Mouse (Mus musculus) megakaryocyte, embryonic 14.5 days (primary cell): Measurements from ENCODE around the gene Fam69b. TPM values are rescaled to one million over a fixed set of nuclear protein-coding genes. Genes with fewer than 3 reads are reported as not detected.
"Not testable (repeated sequence)": the region's sequence is repeated elsewhere in the genome, so short reads cannot be mapped to it uniquely, and the experiment has no call there.

ENCODE experiments used
- H3K27me3 ChIP-seq: replicated peaks from 2 replicates; pipeline ENCODE3; 2012; ENCODE audit warnings: inconsistent platforms
- H3K36me3 ChIP-seq: replicated peaks from 2 replicates; pipeline ENCODE3; 2012; ENCODE audit warnings: low read length, inconsistent platforms, mixed read lengths
- H3K4me1 ChIP-seq: 2 replicates; pipeline ENCODE4 v1.6.1; 2012; ENCODE audit warnings: inconsistent platforms
- H3K4me3 ChIP-seq: replicated peaks from 2 replicates; pipeline ENCODE3; 2012; ENCODE audit warnings: moderate library complexity, mild to moderate bottlenecking, inconsistent platforms
- H3K9me3 ChIP-seq: 2 replicates; pipeline ENCODE4 v1.6.1; 2012; ENCODE audit warnings: inconsistent platforms
- FLI1 ChIP-seq: IDR thresholded peaks from 2 replicates; pipeline ENCODE4 v1.6.1; 2012; ENCODE audit warnings: low read length, inconsistent platforms, mixed read lengths
- GATA1 ChIP-seq: IDR thresholded peaks from 3 replicates; pipeline ENCODE4 v1.6.1; 2012; ENCODE audit warnings: mixed read lengths, low read length, inconsistent platforms, borderline replicate concordance
- polyA plus RNA-seq: library from polyadenylated mRNA; stranded (reverse); fragments of >175 nt; gene quantifications from 2 replicates; pipeline ENCODE4 v1.2.3, GENCODE M21; 2012; ENCODE audit warnings: low replicate concordance; ENCODE audit not compliant: insufficient read depth

Gene Fam69b
- polyA plus RNA-seq, 1 experiment, result 1.2 TPM

GRCm38 (mm10) chr2:26657426-26657825 lies 29.2 kb downstream of the Fam69b start:
- Histone ChIP-seq H3K4me3 (no peak overlapping the region), H3K36me3 (no peaks in the 10 kb centered on the region), H3K27me3 (peaks cover 3% of the 10 kb centered on the region), H3K9me3 (0 out of 2 replicates have a peak, but pooled peaks cover 9% of the 10 kb centered on the region), H3K4me1 (peaks cover 39% of the 10 kb centered on the region)
- TF ChIP-seq GATA1 (no peak), FLI1 (no peak)

- 0 out of 2 replicates have a peak, but pooled peaks cover 9% of the 10 kb centered on the region for H3K9me3 ChIP-seq
- peaks cover 3% of the 10 kb centered on the region for H3K27me3 ChIP-seq
- TF ChIP-seq GATA1 (no peak), FLI1 (no peak)
- H3K36me3 ChIP-seq, result no peaks in the 10 kb centered on the region
- peaks cover 24% of the 10 kb centered on the region for H3K4me1 ChIP-seq
- H3K4me3 ChIP-seq, result peak overlapping the region; percentile 86
Observed at GRCm38 (mm10) chr2:26661143-26661752, 33.0 kb downstream of the Fam69b start.

- 0 out of 2 replicates have a peak, but pooled peaks cover 9% of the 10 kb centered on the region for H3K9me3 ChIP-seq
- peak overlapping the region; percentile 1 for H3K4me3 ChIP-seq
- H3K27me3 ChIP-seq, result peaks cover 3% of the 10 kb centered on the region
- TF ChIP-seq GATA1 (no peak), FLI1 (no peak)
- H3K36me3 ChIP-seq, result no peaks in the 10 kb centered on the region
- H3K4me1 ChIP-seq, result peaks cover 24% of the 10 kb centered on the region
Observed at GRCm38 (mm10) chr2:26661768-26662508, 33.7 kb downstream of the Fam69b start.

GRCm38 (mm10) chr2:26662509-26662882 lies 34.2 kb downstream of the Fam69b start:
- H3K9me3 ChIP-seq, result 0 out of 2 replicates have a peak, but pooled peaks cover 9% of the 10 kb centered on the region
- peaks cover 3% of the 10 kb centered on the region for H3K27me3 ChIP-seq
- H3K4me3 ChIP-seq, result no peak overlapping the region
- TF ChIP-seq FLI1, result no peak
- no peak for TF ChIP-seq GATA1
- H3K36me3 ChIP-seq, result no peaks in the 10 kb centered on the region
- H3K4me1 ChIP-seq, result peaks cover 24% of the 10 kb centered on the region

DNA sequence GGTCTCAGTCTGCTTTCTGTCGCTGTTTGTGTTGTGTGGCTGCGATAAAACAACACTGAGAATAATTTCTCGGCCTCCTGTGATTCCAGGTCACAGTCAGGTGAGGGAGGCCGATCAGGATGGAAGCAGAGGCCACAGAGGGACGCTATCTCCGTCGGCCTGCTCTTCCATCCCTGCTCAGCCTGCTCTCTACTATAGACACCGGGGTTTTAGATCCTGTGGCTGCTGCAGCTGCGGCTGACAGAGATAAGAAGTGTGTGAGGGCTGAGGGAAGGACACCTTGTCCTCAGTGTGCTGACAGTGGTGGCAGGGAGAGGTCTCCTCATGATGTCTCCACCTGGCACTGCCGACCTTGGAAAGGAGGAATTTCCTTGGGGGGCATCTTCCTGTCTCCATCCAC lies 34.9 kb downstream of the Fam69b start:
- Histone ChIP-seq H3K9me3 (0 out of 2 replicates have a peak, but pooled peaks cover 9% of the 10 kb centered on the region), H3K27me3 (peaks cover 3% of the 10 kb centered on the region), H3K4me1 (peaks cover 30% of the 10 kb centered on the region), H3K4me3 (no peak overlapping the region), H3K36me3 (no peaks in the 10 kb centered on the region)
- TF ChIP-seq GATA1 (no peak), FLI1 (no peak)

- H3K36me3 ChIP-seq, H3K27me3 ChIP-seq, H3K9me3 ChIP-seq, H3K4me3 ChIP-seq: not testable (repeated sequence)
- H3K4me1 ChIP-seq, result peaks cover 34% of the 10 kb centered on the region
Observed at GRCm38 (mm10) chr2:26663551-26663950, 35.3 kb downstream of the Fam69b start.

GRCm38 (mm10) chr2:26668746-26669145 lies 40.5 kb downstream of the Fam69b start:
- H3K36me3 ChIP-seq, result no peaks in the 10 kb centered on the region
- no peaks in the 10 kb centered on the region for H3K9me3 ChIP-seq
- TF ChIP-seq GATA1 (no peak), FLI1 (no peak)
- no peak overlapping the region for H3K4me3 ChIP-seq
- H3K4me1 ChIP-seq, result peaks cover 25% of the 10 kb centered on the region
- H3K27me3 ChIP-seq, result peaks cover 3% of the 10 kb centered on the region

GRCm38 (mm10) chr2:26671182-26671581 lies 42.9 kb downstream of the Fam69b start, which contains the start of gene Lcn4:
Lcn4 (minus strand) TSS chr2:26671282.
- TF ChIP-seq FLI1 (no peak), GATA1 (no peak)
- Histone ChIP-seq H3K4me1 (peaks cover 41% of the 10 kb centered on the region), H3K9me3 (no peaks in the 10 kb centered on the region), H3K36me3 (no peaks in the 10 kb centered on the region), H3K27me3 (peaks cover 3% of the 10 kb centered on the region), H3K4me3 (no peak within 1 kb of the TSS)

Other genes with a start within 250 kb of the Fam69b start
- 15.8 and 18.0 TPM in 2 replicates for gene Snapc4, start 247.8 kb upstream of the Fam69b start, polyA plus RNA-seq
- gene Entr1, start 239.1 kb upstream of the Fam69b start, polyA plus RNA-seq, result 10.0 and 30.9 TPM in 2 replicates
- 110 and 172 TPM in 2 replicates for gene Pmpca, start 239.1 kb upstream of the Fam69b start, polyA plus RNA-seq
- 6.3 and 18.1 TPM in 2 replicates for gene Inpp5e, start 219.3 kb upstream of the Fam69b start, polyA plus RNA-seq
- 7.6 and 26.1 TPM in 2 replicates for gene Sec16a, start 183.2 kb upstream of the Fam69b start, polyA plus RNA-seq
- 1.2 and 4.2 TPM in 2 replicates for gene Notch1, start 111.8 kb upstream of the Fam69b start, polyA plus RNA-seq
- 19.7 and 90.5 TPM in 2 replicates for gene Egfl7, start 48.4 kb upstream of the Fam69b start, polyA plus RNA-seq
- not detected in 2 replicates for gene Gm20532, start 41.8 kb upstream of the Fam69b start, polyA plus RNA-seq
- gene Agpat2, start 24.0 kb upstream of the Fam69b start, polyA plus RNA-seq, result 34.1 and 41.8 TPM in 2 replicates
- gene Lcn4, start 42.8 kb downstream of the Fam69b start, polyA plus RNA-seq, result not detected in 2 replicates
- not detected in 2 replicates for gene Abo, start 236.5 kb downstream of the Fam69b start, polyA plus RNA-seq